Mouse (Mus musculus): Measurements from ENCODE around the gene Rfx5. TPM values are rescaled to one million over a fixed set of nuclear protein-coding genes. Genes with fewer than 3 reads are reported as not detected.

Rfx5 gene
- polyA plus RNA-seq (2017; shearing (Covaris generic)), result 15.9 TPM

DNA sequence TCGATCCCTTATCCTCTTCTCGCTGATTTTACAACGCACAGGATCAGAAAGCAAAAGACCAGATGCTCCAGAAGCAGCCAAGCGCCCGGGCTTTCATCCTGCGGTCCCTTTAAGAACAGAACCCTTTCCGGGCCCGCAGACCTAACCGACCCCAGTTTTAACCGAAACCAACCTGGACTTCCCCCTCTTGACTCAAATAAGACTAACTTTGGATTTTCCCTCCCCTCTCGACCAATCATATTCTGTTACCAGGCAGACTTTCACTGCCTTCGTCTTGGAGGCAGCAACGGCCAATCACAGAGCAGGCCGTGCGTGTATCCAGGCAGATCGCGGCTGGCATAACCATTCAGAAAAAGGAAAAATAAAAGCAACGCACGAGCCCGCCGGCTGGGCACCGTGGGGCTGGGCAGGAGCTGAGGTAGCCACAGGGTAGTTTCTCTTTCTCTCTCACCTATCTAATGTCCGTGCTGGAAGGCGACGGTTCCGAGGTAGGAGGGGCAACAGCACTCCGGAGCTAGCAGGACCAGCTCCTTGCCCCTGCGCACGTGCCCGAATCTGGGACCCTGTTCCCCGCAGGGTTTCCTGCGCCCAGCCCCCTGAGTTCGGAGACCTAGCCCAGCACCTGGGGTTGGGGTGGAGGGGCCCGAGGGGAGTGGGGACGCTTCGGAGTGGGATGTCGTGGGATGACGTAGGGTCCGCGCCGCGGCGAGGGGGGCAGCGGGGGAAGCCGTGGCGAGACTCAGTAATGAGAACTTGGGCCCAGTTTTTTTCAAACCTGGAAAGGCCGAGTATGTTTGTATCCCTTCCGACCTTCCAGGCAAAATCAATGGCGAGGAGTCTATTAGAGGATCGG, at the start of gene Rfx5:
Gene Rfx5 (plus strand): TSS at position 312 of the 853 bp plus-strand sequence.

DNA sequence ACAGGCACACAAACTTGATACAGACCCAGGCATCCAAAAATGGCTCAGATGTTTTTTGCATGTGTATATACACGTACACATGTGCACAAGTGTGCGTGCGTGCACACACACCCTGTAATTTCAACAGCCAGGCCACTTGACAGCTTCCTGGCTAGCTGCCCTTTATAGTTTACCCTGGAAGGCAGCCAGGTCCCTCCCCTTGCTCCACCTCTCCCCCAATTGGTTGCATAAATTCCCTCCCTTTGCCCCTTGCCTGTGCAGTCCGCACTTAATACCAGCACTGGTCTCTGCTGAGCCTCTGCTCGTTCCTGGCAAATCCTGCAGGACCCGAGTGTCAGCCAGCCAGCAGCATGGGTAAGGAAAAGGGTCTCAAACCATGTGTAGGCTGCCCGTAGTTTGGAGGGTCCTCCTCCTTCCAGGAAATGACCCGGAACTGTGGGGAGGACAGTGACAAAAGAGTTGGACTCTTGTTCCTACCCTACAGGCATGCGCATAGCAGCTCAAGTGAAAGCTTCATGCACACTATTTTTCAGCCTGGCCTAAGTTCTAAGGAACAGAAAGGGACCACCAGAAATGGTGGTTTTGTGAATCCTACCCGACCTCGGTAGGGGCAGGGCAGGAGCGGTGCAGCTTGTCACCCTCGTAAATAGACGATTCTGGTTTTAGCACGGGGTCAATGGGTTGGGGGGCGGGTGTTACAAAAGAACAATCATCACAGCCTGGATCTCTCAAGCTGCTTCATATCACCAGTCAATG, 20.9 kb upstream of the Rfx5 start, which contains the start of gene Selenbp1:
Gene Selenbp1 (plus strand): TSS at position 248 of the 756 bp plus-strand sequence.

DNA sequence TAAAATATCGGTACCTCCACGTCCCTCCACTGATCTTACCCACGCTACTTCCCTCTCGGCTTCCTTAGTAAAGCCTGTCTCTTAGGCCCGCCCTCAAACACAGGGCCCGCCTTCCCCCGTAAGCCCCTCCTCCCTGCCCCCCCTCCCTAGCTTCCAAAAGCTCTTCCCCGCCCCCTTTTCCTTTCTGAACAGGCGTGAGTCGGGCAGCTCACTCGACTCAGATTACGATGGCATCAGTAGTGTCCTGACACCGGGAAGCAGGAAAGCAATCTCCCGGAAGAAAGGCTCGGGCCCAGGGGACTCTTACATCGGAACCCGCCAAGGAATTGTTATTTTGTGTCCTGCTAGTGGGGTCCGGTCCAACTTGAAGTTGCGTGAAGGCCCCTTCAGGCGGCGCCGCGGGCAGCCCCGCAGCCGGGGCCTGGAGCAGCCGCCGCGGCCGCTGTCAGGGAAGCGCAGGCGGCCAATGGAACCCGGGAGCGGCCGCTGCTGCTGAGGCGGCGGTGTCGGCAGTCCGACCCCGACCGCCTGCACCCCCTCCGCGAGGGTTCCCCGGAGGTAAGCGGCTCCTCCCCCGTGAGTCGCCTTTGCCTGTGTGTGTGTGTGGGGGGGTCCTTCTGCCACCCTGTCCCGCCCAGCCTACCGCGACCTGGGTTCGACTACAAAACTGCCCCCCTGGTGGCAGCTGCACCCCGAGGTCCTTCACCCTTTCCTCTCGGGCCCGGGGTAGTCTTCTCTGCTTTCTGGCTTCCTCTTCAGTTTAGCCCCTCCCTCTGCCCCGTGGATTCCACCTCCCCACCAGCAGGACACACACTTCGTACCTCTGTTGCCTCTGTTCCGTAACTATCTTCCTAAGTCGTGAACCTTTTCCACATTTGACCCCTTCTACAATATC, 20.9 kb downstream of the Rfx5 start, which contains the start of gene Pi4kb:
Gene Pi4kb (plus strand): TSS at position 204 of the 895 bp plus-strand sequence.

Other genes starting within 250 kb of the Rfx5 start
- 0.32 TPM for gene Cgn, start 167.6 kb upstream of the Rfx5 start, polyA plus RNA-seq (2017; shearing (Covaris generic))
- 17.2 TPM for gene Pogz, start 116.5 kb upstream of the Rfx5 start, polyA plus RNA-seq (2017; shearing (Covaris generic))
- gene Psmb4, start 67.1 kb upstream of the Rfx5 start, polyA plus RNA-seq (2017; shearing (Covaris generic)), result 221 TPM
- 0.55 TPM for gene Selenbp1, start 21.0 kb upstream of the Rfx5 start, polyA plus RNA-seq (2017; shearing (Covaris generic))
- 17.4 TPM for gene Pi4kb, start 20.7 kb downstream of the Rfx5 start, polyA plus RNA-seq (2017; shearing (Covaris generic))
- gene Zfp687, start 61.4 kb downstream of the Rfx5 start, polyA plus RNA-seq (2017; shearing (Covaris generic)), result 42.4 TPM
- gene Psmd4, start 88.5 kb downstream of the Rfx5 start, polyA plus RNA-seq (2017; shearing (Covaris generic)), result 289 TPM
- 31.1 TPM for gene Pip5k1a, start 152.9 kb downstream of the Rfx5 start, polyA plus RNA-seq (2017; shearing (Covaris generic))
- gene Vps72, start 156.9 kb downstream of the Rfx5 start, polyA plus RNA-seq (2017; shearing (Covaris generic)), result 82.6 TPM
- gene Tmod4, start 170.4 kb downstream of the Rfx5 start, polyA plus RNA-seq (2017; shearing (Covaris generic)), result 1.4 TPM
- gene Scnm1, start 179.9 kb downstream of the Rfx5 start, polyA plus RNA-seq (2017; shearing (Covaris generic)), result 58.6 TPM
- 29.5 TPM for gene Lysmd1, start 180.0 kb downstream of the Rfx5 start, polyA plus RNA-seq (2017; shearing (Covaris generic))
- 282 TPM for gene Tnfaip8l2, start 188.3 kb downstream of the Rfx5 start, polyA plus RNA-seq (2017; shearing (Covaris generic))
- gene Sema6c, start 206.4 kb downstream of the Rfx5 start, polyA plus RNA-seq (2017; shearing (Covaris generic)), result 1.2 TPM

Data from effector memory CD4-positive, alpha-beta T cell, adult 7 months (primary cell).